Comparison of ENCODE assay signal across 9 mouse cellular contexts in genomic region chr2:157039900-157040648, GRCm38 (mm10). TPM values are rescaled to one million over a fixed set of nuclear protein-coding genes. Genes with fewer than 3 reads are reported as not detected.
DNase-seq lines count a peak whose midpoint lies in the region; ATAC-seq and TF ChIP-seq lines count a peak whose summit lies in the region.
"Had no signal": no experiment of that assay in that cellular context is flagged by ENCODE, and none has a peak within 500 bp of the region (broad histone marks: within the 10 kb centered on the region; RNA-seq: fewer than 3 reads in every experiment).

No protein-coding gene starts in this region.

- TF ChIP-seq CTCF in liver, embryonic 14.5 days (IDR thresholded peaks at IDR 0.05; ENCODE audit: low read depth), result peak; percentile 23; the same call in 1 of the 2 replicates

- H3K9ac ChIP-seq in liver, embryonic 14.5 days (replicated peaks), result no peak overlapping the region
- H3K9ac ChIP-seq in stomach, embryonic 14.5 days (replicated peaks; ENCODE audit: low read depth, low read length), result no peak overlapping the region

- no peak overlapping the region for H3K4me3 ChIP-seq in liver, embryonic 14.5 days (ENCODE audit: insufficient read depth in 1 of 2, low read depth in 2 of 2, low read length in 2 of 2)
- no peak overlapping the region for H3K4me3 ChIP-seq in stomach, embryonic 14.5 days (ENCODE audit: low read depth, low read length)

- 84% methylated on average over 50 of the region's 50 CpGs for WGBS in liver, embryonic 14.5 days (ENCODE audit: insufficient replicate concordance)
- WGBS in stomach, embryonic 14.5 days, result 88% methylated on average over 50 of the region's 50 CpGs

- no peak overlapping the region for H3K27ac ChIP-seq in liver, embryonic 14.5 days
- H3K27ac ChIP-seq in stomach, embryonic 14.5 days (ENCODE audit: low read length), result no peak overlapping the region

- H3K4me1 ChIP-seq in liver, embryonic 14.5 days (replicated peaks; ENCODE audit: control insufficient read depth in 2 of 2, insufficient read depth in 2 of 2, low read length in 1 of 2), result no peaks in the 10 kb centered on the region
- no peaks in the 10 kb centered on the region for H3K4me1 ChIP-seq in stomach, embryonic 14.5 days (ENCODE audit: control insufficient read depth, insufficient read depth, low read length)

- no peak for DNase-seq in cerebellum, adult 11 months
- DNase-seq in liver, embryonic 14.5 days (ENCODE audit: low read depth in 3 of 3, low spot score in 3 of 3), result no peak
- DNase-seq in liver, result no peak
- peak; percentile 42 to 51 for DNase-seq in heart, postnatal 14 days
- DNase-seq in spleen, postnatal 36 days (ENCODE audit: low spot score in 2 of 2), result no peak
- no peak for DNase-seq in right cerebral cortex, postnatal 36 days (ENCODE audit: low spot score in 2 of 2)

- H3K4me2 ChIP-seq in liver, embryonic 14.5 days (ENCODE audit: low read depth), result no peak overlapping the region
- H3K4me2 ChIP-seq in stomach, embryonic 14.5 days (replicated peaks; ENCODE audit: low read depth, low read length), result no peak overlapping the region

- H3K27me3 ChIP-seq in liver, embryonic 14.5 days (ENCODE audit: control insufficient read depth, insufficient read depth, low read length), result no peaks in the 10 kb centered on the region
- H3K27me3 ChIP-seq in stomach, embryonic 14.5 days (ENCODE audit: control insufficient read depth, insufficient read depth, low read length), result no peaks in the 10 kb centered on the region

- intact Hi-C loops in heart, postnatal 14 days (cut with DNase I), result loop anchor here (5.0 kb wide), 1 partner anchor 37 kb away; the partner anchor contains the start of gene Soga1

- no peak for TF ChIP-seq EP300 in liver, embryonic 14.5 days (IDR thresholded peaks at IDR 0.05; ENCODE audit: low read depth)

- 0 out of 2 replicates have a peak, but pooled peaks have one; percentile 11 for ATAC-seq in cerebellum, adult (ENCODE audit: insufficient number of reproducible peaks, low FRiP score, low TSS enrichment)
- ATAC-seq in liver, embryonic 14.5 days (ENCODE audit: insufficient read depth), result no peak
- 0 out of 2 replicates have a peak, but pooled peaks have one; percentile 49 for ATAC-seq in stomach, embryonic 14.5 days (ENCODE audit: insufficient number of reproducible peaks, insufficient read depth, low FRiP score, low read depth)

- H3K36me3 ChIP-seq in liver, embryonic 14.5 days (replicated peaks; ENCODE audit: control insufficient read depth, insufficient read depth, low read depth), result no peaks in the 10 kb centered on the region
- H3K36me3 ChIP-seq in stomach, embryonic 14.5 days (ENCODE audit: control insufficient read depth, insufficient read depth, low read length), result peaks cover 73% of the 10 kb centered on the region

- H3K9me3 ChIP-seq in liver, embryonic 14.5 days (ENCODE audit: control insufficient read depth, low read length), result no peaks in the 10 kb centered on the region
- H3K9me3 ChIP-seq in stomach, embryonic 14.5 days (ENCODE audit: control insufficient read depth, low read depth, low read length), result no peaks in the 10 kb centered on the region

RNA-seq across cellular contexts. Expression of gene Dsn1, which starts 33.1 kb away (rescaled TPM):
- polyA plus RNA-seq in liver, embryonic 14.5 days (2012; rRNA removed), result 11.2 and 19.2 TPM in 2 replicates
- 30.2 and 30.6 TPM in 2 replicates for polyA plus RNA-seq in liver, embryonic 14.5 days (2014; fragmentation: Nextera tagmentation; extraction: Ambion mirVana)
- 1 to 10 TPM; 3.9 to 4.1 TPM for total RNA-seq in heart, postnatal 14 days (2021)
- 36.4 and 38.7 TPM in 2 replicates for polyA plus RNA-seq in stomach, embryonic 14.5 days (2014; fragmentation: Nextera tagmentation; extraction: Ambion mirVana)

RNA-seq across cellular contexts. Expression of gene Soga1, which starts 39.0 kb away (rescaled TPM):
- 1.8 and 2.0 TPM in 2 replicates for polyA plus RNA-seq in liver, embryonic 14.5 days (2012; rRNA removed)
- polyA plus RNA-seq in liver, embryonic 14.5 days (2014; fragmentation: Nextera tagmentation; extraction: Ambion mirVana), result 1.6 and 1.8 TPM in 2 replicates
- total RNA-seq in heart, postnatal 14 days (2021), result 10 to 100 TPM; 22.8 to 23.8 TPM
- polyA plus RNA-seq in stomach, embryonic 14.5 days (2014; fragmentation: Nextera tagmentation; extraction: Ambion mirVana), result 7.3 and 8.1 TPM in 2 replicates

RNA-seq across cellular contexts. Expression of gene Tldc2, which starts 46.8 kb away (rescaled TPM):
- polyA plus RNA-seq in liver, embryonic 14.5 days (2012; rRNA removed), result not detected in 2 replicates
- 0.25 TPM in 1 of 2 replicates, not detected in the other for polyA plus RNA-seq in liver, embryonic 14.5 days (2014; fragmentation: Nextera tagmentation; extraction: Ambion mirVana)
- not detected for total RNA-seq in heart, postnatal 14 days (2021)
- not detected in 2 replicates for polyA plus RNA-seq in stomach, embryonic 14.5 days (2014; fragmentation: Nextera tagmentation; extraction: Ambion mirVana)
- polyA plus RNA-seq: embryonic facial prominence, embryonic 11.5 days had no signal

RNA-seq across cellular contexts. Expression of gene Ndrg3, which starts 48.2 kb away (rescaled TPM):
- 30.3 and 31.7 TPM in 2 replicates for polyA plus RNA-seq in liver, embryonic 14.5 days (2012; rRNA removed)
- 29.2 and 34.8 TPM in 2 replicates for polyA plus RNA-seq in liver, embryonic 14.5 days (2014; fragmentation: Nextera tagmentation; extraction: Ambion mirVana)
- 10 to 100 TPM; 23.3 to 24.5 TPM for total RNA-seq in heart, postnatal 14 days (2021)
- polyA plus RNA-seq in stomach, embryonic 14.5 days (2014; fragmentation: Nextera tagmentation; extraction: Ambion mirVana), result 44.4 and 45.1 TPM in 2 replicates

Comparison
In these comparisons a context has a peak if more than half of its experiments do, and no peak if none do; other contexts are left out.
1. DNase-seq: peak in heart, postnatal 14 days (2 of 2); none in cerebellum, adult 11 months (single experiment), liver, embryonic 14.5 days (0 of 3), liver (single experiment), spleen, postnatal 36 days (0 of 2) and right cerebral cortex, postnatal 36 days (0 of 2).